Mouse (Mus musculus) forebrain, embryonic 15.5 days (tissue): ENCODE data around the gene Ckap5. TPM values are rescaled to one million over a fixed set of nuclear protein-coding genes. Genes with fewer than 3 reads are reported as not detected.
"Not testable (repeated sequence)": the region's sequence is repeated elsewhere in the genome, so short reads cannot be mapped to it uniquely, and the experiment has no call there.

ENCODE experiments used
- ATAC-seq: fragments of 200-750 bp; cut with Nextera tagmentation; replicated peaks from 2 replicates; pipeline ENCODE4 v1.8.0; 2017; ENCODE audit warnings: mild to moderate bottlenecking, moderate TSS enrichment, moderate library complexity
- H3K27ac ChIP-seq: fragments of 300-500 bp; sonication (generic); replicated peaks from 2 replicates; pipeline ENCODE4 v1.5.1; 2015; ENCODE audit warnings: mild to moderate bottlenecking, inconsistent platforms
- H3K27me3 ChIP-seq: fragments of 300-500 bp; sonication (generic); 2 replicates; pipeline ENCODE4 v1.6.1; 2015; ENCODE audit warnings: inconsistent platforms
- H3K36me3 ChIP-seq: fragments of 300-500 bp; sonication (generic); 2 replicates; pipeline ENCODE4 v1.6.1; 2015; ENCODE audit warnings: mild to moderate bottlenecking, inconsistent platforms
- H3K4me1 ChIP-seq: fragments of 300-500 bp; sonication (generic); 2 replicates; pipeline ENCODE4 v1.6.1; 2015; ENCODE audit warnings: inconsistent platforms
- H3K4me2 ChIP-seq: fragments of 300-500 bp; sonication (generic); replicated peaks from 2 replicates; pipeline ENCODE4 v1.6.1; 2015; ENCODE audit warnings: mild to moderate bottlenecking, inconsistent platforms
- H3K4me3 ChIP-seq: fragments of 300-500 bp; sonication (generic); 2 replicates; pipeline ENCODE4 v1.5.1; 2015; ENCODE audit warnings: mild to moderate bottlenecking, inconsistent platforms
- H3K9ac ChIP-seq: fragments of 300-500 bp; sonication (generic); replicated peaks from 2 replicates; pipeline ENCODE4 v1.6.1; 2015; ENCODE audit warnings: mild to moderate bottlenecking, inconsistent platforms
- H3K9me3 ChIP-seq: fragments of 300-500 bp; sonication (generic); 2 replicates; pipeline ENCODE4 v1.6.1; 2016; ENCODE audit warnings: inconsistent platforms
- WGBS: fragments of 180-500 bp; shearing (Covaris S2); methylation state at CpG from one replicate; pipeline ENCODE4 v1.1.7; 2015; ENCODE audit warnings: mixed read lengths; 5-methylcytosine and 5-hydroxymethylcytosine counted together
- polyA plus RNA-seq: library from polyadenylated mRNA; unstranded; fragments of >200 nt; fragmentation: Nextera tagmentation; extraction: Ambion mirVana; gene quantifications from 2 replicates; pipeline ENCODE4 v1.2.1, GENCODE M21; 2015

Gene Ckap5
- 132 and 139 TPM in 2 replicates for polyA plus RNA-seq

DNA sequence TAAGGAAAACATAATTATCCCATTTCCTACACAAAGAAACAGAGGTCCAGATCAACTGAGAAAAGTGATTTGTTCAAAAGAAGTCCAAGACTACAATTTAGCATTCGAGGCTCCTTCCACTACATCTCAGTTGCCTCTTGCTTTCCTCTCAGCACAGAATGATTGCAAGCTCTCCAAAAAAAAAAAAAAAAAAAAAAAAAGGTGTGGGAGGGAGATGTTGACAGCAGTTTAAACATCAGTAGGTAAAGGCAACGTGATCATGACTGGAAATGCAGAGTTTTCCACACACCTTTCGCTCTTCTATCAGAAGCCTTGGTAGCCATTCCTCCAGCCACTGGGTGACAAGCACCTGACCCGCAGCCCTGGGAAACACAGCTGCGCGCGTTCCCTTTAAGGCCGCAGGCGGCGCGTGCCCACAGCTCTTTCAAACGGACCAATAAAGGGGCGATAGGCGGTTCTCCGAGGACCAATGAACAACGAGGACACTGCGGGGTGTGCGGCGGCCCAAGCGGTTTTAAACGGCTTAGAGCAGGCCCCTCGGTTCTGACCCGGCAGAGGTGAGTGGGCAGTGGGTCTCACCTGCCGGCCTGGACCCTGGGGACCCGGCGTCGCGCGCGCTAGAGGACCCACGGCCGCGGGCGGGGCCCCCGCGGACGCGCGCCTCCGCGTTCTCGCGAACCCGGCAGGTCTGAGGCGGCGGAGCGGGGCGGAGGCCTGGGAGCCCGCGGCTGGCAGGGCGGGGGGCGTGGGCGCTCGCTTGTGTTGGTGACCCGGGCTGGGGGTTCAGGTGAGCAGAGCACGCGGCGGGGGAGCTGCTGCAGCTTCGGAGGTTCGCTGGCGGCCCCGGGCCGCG, at the start of gene Ckap5:
Ckap5 (plus strand) TSS at position 469 of the 853 bp plus-strand sequence.
- Histone ChIP-seq H3K27me3 (no peaks in the 10 kb centered on the region), H3K4me1 (peaks cover 8% of the 10 kb centered on the region), H3K9me3 (no peaks in the 10 kb centered on the region), H3K4me3 (peak within 1 kb of the TSS; percentile 89), H3K9ac (peak within 1 kb of the TSS; percentile 93), H3K36me3 (0 out of 2 replicates have a peak, but pooled peaks cover 11% of the 10 kb centered on the region), H3K27ac (peak within 1 kb of the TSS; percentile 82), H3K4me2 (peak within 1 kb of the TSS; percentile 60)
- peak; percentile 99 for ATAC-seq
- WGBS: 1% methylated on average over 63 of the region's 64 CpGs

DNA sequence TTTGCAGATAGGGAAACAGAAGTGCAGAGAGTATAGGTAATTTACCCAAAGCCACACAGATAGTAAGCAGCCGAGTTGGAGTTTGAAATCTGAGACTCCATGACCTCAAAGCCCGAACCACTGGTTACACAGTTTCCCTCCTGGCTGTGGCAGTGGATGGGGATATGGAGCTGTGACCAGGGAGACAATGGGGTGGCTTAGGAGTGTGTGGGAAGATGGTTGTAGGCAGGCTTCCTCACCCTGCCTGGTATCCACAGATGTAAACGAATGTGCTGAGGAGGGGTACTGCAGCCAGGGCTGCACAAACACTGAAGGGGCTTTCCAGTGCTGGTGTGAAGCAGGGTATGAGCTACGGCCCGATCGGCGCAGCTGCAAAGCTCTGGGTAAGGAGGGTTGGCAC, 49.7 kb upstream of the Ckap5 start:
- H3K9me3 ChIP-seq: no peaks in the 10 kb centered on the region
- H3K27ac ChIP-seq: no peak overlapping the region
- 87% methylated on average over 7 of the region's 7 CpGs for WGBS
- ATAC-seq: no peak
- no peaks in the 10 kb centered on the region for H3K4me1 ChIP-seq
- no peaks in the 10 kb centered on the region for H3K27me3 ChIP-seq
- no peak overlapping the region for H3K4me2 ChIP-seq
- H3K4me3 ChIP-seq: no peak overlapping the region
- H3K9ac ChIP-seq: no peak overlapping the region
- H3K36me3 ChIP-seq: no peaks in the 10 kb centered on the region

DNA sequence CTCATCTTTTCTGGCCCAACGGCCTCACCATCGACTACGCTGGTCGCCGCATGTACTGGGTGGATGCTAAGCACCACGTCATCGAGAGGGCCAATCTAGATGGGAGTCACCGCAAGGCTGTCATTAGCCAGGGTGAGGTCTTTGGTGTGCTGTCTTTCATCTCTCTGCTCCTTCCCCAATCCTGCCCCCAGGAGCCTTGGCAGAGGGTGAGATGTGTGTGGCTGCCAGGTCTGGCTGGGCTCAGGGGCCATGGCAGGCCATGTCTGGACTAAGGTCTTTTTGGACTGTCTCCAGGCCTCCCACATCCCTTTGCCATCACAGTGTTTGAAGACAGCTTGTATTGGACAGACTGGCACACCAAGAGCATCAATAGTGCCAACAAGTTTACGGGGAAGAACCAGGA, 46.2 kb upstream of the Ckap5 start:
- 83% methylated on average over 9 of the region's 9 CpGs for WGBS
- Histone ChIP-seq H3K36me3 (no peaks in the 10 kb centered on the region), H3K9ac (no peak overlapping the region), H3K27me3 (no peaks in the 10 kb centered on the region), H3K4me2 (no peak overlapping the region), H3K4me1 (no peaks in the 10 kb centered on the region), H3K4me3 (no peak overlapping the region), H3K9me3 (no peaks in the 10 kb centered on the region), H3K27ac (no peak overlapping the region)
- ATAC-seq: peak; percentile 61

DNA sequence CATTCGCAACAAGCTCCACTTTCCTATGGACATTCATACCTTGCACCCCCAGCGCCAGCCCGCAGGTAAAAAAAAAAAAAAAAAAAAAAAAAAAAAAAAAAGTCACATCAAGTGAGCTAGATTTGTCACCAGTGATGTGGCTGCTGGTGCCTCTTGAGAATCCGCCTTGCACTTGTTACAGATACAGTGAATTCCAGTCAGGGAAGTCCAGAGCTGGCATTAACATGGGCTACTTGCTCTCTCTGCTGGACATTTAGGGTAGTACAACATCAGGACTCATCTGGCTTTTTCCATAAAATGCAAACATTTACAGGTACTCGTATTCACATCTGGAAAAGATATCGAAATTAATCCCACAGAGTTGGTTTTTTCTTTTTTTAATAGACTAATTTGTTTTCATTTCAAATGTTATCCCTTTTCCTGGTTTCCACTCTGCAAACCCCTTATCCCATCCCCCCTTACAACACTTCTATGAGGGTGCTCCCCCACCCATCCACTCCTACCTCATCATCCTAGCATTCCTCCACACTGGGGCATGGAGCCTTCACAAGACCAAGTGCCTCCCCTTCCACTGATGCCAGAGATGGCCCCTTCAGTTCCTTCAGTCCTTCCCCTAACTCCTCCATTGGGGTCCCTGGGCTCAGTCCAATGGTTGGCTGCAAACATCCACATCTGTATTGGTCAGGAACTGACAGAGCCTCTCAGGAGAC, 45.6 kb upstream of the Ckap5 start:
- Histone ChIP-seq H3K27ac (no peak overlapping the region), H3K36me3 (no peaks in the 10 kb centered on the region), H3K27me3 (no peaks in the 10 kb centered on the region), H3K9me3 (no peaks in the 10 kb centered on the region), H3K9ac (no peak overlapping the region), H3K4me1 (no peaks in the 10 kb centered on the region), H3K4me3 (no peak overlapping the region), H3K4me2 (no peak overlapping the region)
- ATAC-seq: peak; percentile 77
- WGBS: 63% methylated on average over 6 of the region's 6 CpGs

DNA sequence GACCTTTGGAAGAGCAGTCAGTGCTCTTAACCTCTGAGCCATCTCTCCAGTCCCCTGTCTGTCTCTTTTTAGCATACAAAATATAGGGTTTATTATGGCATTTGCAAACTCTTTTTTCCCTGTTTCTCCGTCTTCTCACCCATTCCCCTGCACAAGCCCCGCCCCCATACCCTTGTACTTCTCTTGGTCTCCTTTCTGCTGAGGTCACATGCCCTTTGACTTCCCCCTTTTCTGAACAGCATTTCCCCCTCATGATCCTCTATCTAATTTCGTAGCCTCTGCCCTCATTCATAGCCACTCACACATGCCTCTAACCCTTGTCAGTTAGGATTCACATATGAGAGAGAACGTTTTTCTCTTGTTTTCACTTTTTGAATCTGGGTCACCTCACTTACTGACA, 41.9 kb upstream of the Ckap5 start:
- Histone ChIP-seq H3K9me3 (no peaks in the 10 kb centered on the region), H3K36me3 (peaks cover 8% of the 10 kb centered on the region; the same call in 1 of the 2 replicates), H3K4me2 (no peak overlapping the region), H3K4me3 (no peak overlapping the region), H3K27ac (no peak overlapping the region), H3K9ac (no peak overlapping the region), H3K4me1 (no peaks in the 10 kb centered on the region), H3K27me3 (no peaks in the 10 kb centered on the region)
- 86% methylated on average over 4 of the region's 4 CpGs for WGBS
- no peak for ATAC-seq

DNA sequence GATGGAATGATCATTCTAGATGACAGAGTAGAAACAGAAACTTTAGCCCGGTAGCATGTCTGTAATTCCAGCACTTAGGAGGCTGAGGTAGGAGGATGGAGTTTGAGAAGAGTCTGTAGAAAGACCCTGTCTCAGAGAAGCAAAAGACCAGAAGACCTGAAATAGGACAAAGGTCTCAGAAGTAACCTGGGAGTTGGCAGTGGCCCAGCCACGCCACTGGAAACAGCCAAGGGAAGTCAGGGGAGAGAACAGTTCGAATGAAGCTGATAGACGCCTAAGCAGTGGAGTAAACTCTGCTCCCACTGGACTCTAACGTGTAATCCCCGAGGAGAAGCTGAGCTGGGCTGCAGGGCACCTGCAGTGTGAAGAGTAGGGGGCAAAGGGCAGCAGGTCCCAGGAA, 41.3 kb upstream of the Ckap5 start:
- 86% methylated on average over 6 of the region's 6 CpGs for WGBS
- no peaks in the 10 kb centered on the region for H3K9me3 ChIP-seq
- no peaks in the 10 kb centered on the region for H3K27me3 ChIP-seq
- no peak overlapping the region for H3K4me3 ChIP-seq
- H3K9ac ChIP-seq: no peak overlapping the region
- peaks cover 9% of the 10 kb centered on the region; the same call in 1 of the 2 replicates for H3K36me3 ChIP-seq
- no peak overlapping the region for H3K4me2 ChIP-seq
- no peak overlapping the region for H3K27ac ChIP-seq
- H3K4me1 ChIP-seq: no peaks in the 10 kb centered on the region
- no peak for ATAC-seq

DNA sequence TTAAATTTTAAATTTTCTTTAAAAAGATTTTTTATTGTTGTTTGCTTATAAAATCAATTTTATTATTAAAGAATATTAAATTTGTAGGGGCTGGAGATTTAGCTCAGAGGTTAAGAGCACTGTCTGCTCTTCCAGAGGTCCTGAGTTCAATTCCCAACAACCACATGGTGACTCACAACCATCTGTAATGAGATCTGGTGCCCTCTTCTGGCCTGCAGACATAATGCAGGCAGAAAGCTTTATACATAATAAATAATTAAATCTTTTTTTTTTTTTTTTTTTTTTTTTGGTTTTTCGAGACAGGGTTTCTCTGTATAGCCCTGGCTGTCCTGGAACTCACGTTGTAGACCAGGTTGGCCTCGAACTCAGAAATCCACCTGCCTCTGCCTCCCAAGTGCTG, 39.3 kb upstream of the Ckap5 start:
- not testable (repeated sequence) for H3K27ac ChIP-seq, H3K9ac ChIP-seq, ATAC-seq, H3K4me3 ChIP-seq, H3K4me1 ChIP-seq, H3K9me3 ChIP-seq, H3K27me3 ChIP-seq, H3K4me2 ChIP-seq
- 43% methylated on average over 3 of the region's 3 CpGs for WGBS
- H3K36me3 ChIP-seq: peaks cover 16% of the 10 kb centered on the region; the same call in 1 of the 2 replicates

DNA sequence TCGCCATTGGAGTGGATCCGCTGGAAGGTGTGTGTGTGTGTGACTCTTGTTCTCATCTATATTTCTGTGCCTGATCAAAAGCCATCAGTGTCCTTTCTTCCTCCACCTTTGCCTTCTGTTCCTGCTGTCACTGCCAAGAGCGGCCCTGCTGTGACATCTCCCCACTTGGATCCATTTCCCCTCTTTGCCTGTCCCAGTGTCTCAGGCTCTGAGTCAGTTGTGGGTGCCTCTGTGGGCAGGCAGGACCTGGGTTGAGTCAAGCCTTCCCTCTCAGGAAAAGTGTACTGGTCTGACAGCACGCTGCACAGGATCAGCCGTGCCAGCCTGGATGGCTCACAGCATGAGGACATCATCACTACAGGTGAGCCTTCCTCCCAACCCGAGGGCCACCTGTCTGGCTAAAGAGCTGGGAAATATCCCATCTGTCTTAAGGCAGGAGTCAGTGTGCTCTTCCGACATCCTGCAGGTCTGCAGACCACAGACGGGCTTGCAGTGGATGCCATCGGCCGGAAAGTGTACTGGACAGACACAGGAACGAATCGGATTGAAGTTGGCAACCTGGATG, 34.4 kb upstream of the Ckap5 start:
- H3K9me3 ChIP-seq: no peaks in the 10 kb centered on the region
- no peak overlapping the region for H3K4me2 ChIP-seq
- no peak overlapping the region for H3K9ac ChIP-seq
- WGBS: 94% methylated on average over 12 of the region's 12 CpGs
- no peak overlapping the region for H3K4me3 ChIP-seq
- no peaks in the 10 kb centered on the region for H3K4me1 ChIP-seq
- H3K36me3 ChIP-seq: peaks cover 20% of the 10 kb centered on the region; the same call in 1 of the 2 replicates
- ATAC-seq: no peak
- no peak overlapping the region for H3K27ac ChIP-seq
- no peaks in the 10 kb centered on the region for H3K27me3 ChIP-seq

DNA sequence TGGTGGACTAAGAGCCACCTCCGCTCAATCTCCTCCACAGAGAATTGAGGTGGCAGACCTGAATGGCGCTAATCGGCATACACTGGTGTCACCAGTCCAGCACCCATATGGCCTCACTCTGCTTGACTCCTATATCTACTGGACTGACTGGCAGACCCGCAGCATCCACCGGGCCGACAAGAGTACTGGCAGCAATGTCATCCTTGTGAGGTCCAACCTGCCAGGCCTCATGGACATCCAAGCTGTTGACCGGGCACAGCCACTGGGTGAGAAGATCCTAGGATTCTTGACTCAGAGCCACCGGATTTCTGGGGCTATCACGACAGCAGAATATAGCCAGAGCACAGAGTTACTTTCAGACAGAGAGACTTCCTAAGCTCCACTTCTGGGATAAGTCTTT, 32.6 kb upstream of the Ckap5 start:
- WGBS: 94% methylated on average over 9 of the region's 9 CpGs
- H3K27ac ChIP-seq: no peak overlapping the region
- no peaks in the 10 kb centered on the region for H3K27me3 ChIP-seq
- H3K9ac ChIP-seq: no peak overlapping the region
- no peak for ATAC-seq
- H3K4me2 ChIP-seq: no peak overlapping the region
- H3K9me3 ChIP-seq: no peaks in the 10 kb centered on the region
- no peak overlapping the region for H3K4me3 ChIP-seq
- peaks cover 13% of the 10 kb centered on the region; the same call in 1 of the 2 replicates for H3K36me3 ChIP-seq
- H3K4me1 ChIP-seq: no peaks in the 10 kb centered on the region

DNA sequence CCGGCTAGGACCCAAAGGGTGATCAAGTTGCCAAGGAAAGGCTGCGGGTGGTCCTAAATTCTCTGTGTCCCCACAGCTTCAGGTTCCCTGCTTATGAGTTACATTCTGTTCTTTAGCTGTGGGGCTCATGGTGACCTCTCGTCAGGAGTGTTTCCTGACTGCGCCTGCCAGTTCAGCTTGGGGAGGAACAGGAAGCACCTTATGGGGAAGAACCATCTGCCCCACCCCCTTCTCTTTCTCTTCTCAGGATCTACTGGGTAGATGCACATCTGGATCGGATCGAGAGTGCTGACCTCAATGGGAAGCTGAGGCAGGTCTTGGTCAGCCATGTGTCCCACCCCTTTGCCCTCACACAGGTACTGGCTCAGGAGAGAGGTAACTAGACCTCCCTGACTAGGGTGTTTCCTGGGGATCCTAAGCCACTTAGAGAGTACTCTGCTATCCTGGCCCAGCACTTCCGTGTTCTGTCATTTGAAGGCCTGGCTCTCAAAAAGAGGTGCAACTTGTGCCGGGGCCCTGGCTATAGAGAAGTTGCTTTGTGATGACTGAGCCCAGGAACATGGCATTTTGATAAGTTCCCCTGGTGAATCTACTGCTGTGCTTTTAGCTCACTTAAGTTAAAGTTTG, 28.4 kb upstream of the Ckap5 start:
- WGBS: 95% methylated on average over 8 of the region's 8 CpGs
- Histone ChIP-seq H3K4me1 (no peaks in the 10 kb centered on the region), H3K27me3 (no peaks in the 10 kb centered on the region), H3K4me2 (no peak overlapping the region), H3K4me3 (no peak overlapping the region), H3K27ac (no peak overlapping the region), H3K9ac (no peak overlapping the region), H3K36me3 (peaks cover 19% of the 10 kb centered on the region; the same call in 1 of the 2 replicates), H3K9me3 (no peaks in the 10 kb centered on the region)
- ATAC-seq: no peak

DNA sequence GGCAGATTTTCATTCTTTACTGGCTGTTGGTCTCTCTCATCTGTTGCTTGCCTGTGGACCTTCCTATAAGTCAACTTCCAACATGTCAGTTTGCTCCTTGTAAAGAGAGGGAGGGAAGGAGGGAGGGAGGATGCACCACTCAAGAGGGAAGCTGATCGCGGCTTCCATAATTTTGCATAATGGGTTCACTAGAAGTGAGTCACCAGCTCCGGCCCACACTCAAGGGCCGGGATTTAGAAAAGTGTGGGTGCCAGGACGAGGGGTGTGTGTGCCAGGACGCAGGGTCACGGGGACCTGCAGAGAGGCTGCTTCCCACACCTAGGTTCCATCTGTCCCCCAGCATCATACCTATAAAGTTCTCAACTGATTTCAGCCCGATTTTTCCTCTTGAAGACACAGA, 18.5 kb upstream of the Ckap5 start:
- Histone ChIP-seq H3K9ac (no peak overlapping the region), H3K4me3 (no peak overlapping the region), H3K27me3 (no peaks in the 10 kb centered on the region), H3K36me3 (no peaks in the 10 kb centered on the region; the same call in 1 of the 2 replicates), H3K27ac (no peak overlapping the region), H3K4me2 (no peak overlapping the region), H3K9me3 (no peaks in the 10 kb centered on the region), H3K4me1 (no peaks in the 10 kb centered on the region)
- 89% methylated on average over 8 of the region's 8 CpGs for WGBS
- ATAC-seq: no peak

DNA sequence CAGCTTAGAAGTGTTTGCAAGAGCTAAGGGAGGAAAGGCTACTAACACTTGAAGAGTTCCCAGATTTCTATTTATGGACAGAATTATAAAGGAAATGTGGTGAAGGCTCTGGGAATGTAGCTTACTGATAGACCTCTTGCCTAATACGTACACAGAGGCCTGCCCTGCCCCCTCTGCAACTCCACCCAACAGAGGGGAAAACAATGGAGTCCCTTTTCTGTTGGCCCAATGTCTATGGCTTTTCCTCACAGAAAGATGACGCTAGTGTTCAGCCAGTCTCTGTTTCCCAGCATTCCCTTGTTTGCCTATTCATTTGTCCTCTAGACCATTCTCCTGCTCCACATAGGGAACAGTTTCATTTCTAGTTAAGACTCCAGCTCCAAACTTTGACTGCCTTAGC, 9.4 kb upstream of the Ckap5 start:
- 4% methylated on average over 2 of the region's 2 CpGs for WGBS
- Histone ChIP-seq H3K27me3 (no peaks in the 10 kb centered on the region), H3K4me3 (no peak overlapping the region), H3K36me3 (no peaks in the 10 kb centered on the region), H3K4me2 (no peak overlapping the region), H3K9me3 (no peaks in the 10 kb centered on the region), H3K4me1 (0 out of 2 replicates have a peak, but pooled peaks cover 3% of the 10 kb centered on the region), H3K9ac (no peak overlapping the region), H3K27ac (no peak overlapping the region)
- no peak for ATAC-seq
